Mouse (Mus musculus): ENCODE results near the gene Rgs9.

DNA sequence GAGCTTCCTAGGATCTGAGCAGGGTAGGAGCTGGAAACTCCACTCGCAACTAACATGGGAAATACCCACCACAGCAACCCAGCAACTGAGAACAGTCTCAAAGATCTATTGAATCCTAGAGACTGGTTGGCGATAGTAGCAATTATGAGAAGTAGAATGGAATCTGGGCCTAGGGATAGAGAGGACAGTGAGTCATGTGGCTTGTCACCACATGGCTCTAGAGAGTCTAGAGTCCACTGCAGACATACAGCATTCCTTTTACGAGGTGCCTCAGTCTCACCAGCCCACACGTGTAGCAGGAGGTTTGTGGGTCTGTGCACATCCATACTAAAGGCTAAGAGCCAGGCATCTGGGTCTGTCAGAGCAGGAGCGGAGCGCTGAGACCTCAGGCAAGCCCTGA, 59.3 kb downstream of the Rgs9 start:
- no peak for TF ChIP-seq EP300 (IDR thresholded peaks at IDR 0.05; ENCODE audit: insufficient read depth, low read depth, low read length)
- no peak for TF ChIP-seq CTCF (IDR thresholded peaks at IDR 0.05; ENCODE audit: low read depth, low read length)

Data from ES-Bruce4 (cell line).